Mouse (Mus musculus): ENCODE measurements around the gene Batf2.

GRCm38 (mm10) chr19:6144842-6145241 lies 4.1 kb downstream of the Batf2 start:
- TF ChIP-seq CTCF (IDR thresholded peaks at IDR 0.05; ENCODE audit: control insufficient read depth, insufficient read depth, low read length) (no peak), POLR2A (IDR thresholded peaks at IDR 0.05; ENCODE audit: borderline replicate concordance, control insufficient read depth, low read depth, low read length) (no peak)
